Mouse (Mus musculus) frontal cortex, postnatal 36 days (tissue): ENCODE measurements at regions not wholly inside any gene's neighbourhood (a gene's known extent, or its start where the extent isn't known, plus 50 kb on each side); places are given as distances from the start of the nearest gene placed in this dataset.

Experiments
- DNase-seq, 2 experiments: peaks; one replicate each; pipeline ENCODE4 v3.0.0; 2022; ENCODE audit warnings: low spot score in 2 of 2

GRCm38 (mm10) chr6:99827625-99828024, 101.4 kb upstream of the Prok2 start:
- DNase-seq = no peak

- DNase-seq = no peak
Measured at GRCm38 (mm10) chr6:99824808-99825207, 98.6 kb upstream of the Prok2 start.

- DNase-seq = no peak
Measured at GRCm38 (mm10) chr6:99822471-99822870, 96.3 kb upstream of the Prok2 start.

- no peak for DNase-seq
Measured at GRCm38 (mm10) chr6:99819255-99819929, 93.2 kb upstream of the Prok2 start.

DNA sequence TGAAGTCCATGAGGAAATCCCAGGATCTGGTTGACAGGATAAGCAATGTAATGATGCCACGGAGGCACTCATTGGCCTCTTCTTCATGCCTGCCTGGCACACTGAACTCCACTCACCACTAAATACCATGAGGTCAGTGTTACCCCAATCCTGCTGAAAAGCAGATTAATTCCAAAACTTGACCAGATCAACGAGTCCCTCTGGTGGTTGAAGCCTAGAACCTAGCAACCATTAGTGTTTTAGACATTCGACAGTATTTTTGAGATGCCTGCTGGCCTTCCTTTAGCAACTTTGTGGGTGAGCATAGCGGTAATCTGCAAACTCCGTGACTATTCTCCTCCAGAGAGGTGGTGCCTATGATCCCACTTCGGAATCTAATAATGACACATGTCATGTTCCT, 92.3 kb upstream of the Prok2 start:
- no peak for DNase-seq

DNA sequence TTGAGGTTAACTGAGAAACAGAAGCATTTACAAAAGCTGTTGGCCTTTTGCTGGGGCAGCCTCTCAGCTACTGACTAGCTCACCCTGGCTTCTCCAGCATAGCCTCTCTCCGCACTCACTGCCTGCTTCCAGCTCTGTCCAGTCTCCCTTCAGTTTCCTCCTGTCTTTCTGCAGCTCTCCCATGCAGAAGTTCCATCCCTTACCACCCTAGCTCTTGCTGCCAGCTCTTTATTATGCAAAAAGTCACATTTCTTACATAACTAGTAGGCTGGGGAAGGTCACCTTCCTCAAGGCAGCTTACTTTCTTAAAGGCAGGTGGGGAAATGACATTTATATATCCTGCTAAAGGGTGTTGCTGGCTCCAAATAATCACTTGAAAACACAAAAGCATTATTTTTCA, 91.1 kb upstream of the Prok2 start:
- DNase-seq = no peak

DNA sequence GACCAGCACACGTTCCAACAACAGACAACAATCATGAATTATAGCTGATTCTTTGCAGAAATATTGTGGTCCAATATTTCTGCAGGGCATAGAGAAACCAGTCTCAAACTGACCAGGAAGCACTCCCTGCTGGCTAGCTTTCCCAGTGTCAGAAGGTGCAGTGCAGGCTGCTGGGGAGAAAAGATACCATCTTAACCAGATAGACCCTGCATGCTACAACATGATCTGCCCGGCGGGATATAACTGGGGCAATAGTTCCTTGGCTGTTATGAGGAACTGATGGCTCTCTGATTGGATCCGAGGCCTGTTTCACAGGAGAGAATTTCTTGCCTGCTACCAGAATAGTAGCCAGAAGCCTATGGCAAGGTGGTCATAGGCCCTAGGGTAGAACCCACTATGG, 86.9 kb upstream of the Prok2 start:
- no peak for DNase-seq

DNA sequence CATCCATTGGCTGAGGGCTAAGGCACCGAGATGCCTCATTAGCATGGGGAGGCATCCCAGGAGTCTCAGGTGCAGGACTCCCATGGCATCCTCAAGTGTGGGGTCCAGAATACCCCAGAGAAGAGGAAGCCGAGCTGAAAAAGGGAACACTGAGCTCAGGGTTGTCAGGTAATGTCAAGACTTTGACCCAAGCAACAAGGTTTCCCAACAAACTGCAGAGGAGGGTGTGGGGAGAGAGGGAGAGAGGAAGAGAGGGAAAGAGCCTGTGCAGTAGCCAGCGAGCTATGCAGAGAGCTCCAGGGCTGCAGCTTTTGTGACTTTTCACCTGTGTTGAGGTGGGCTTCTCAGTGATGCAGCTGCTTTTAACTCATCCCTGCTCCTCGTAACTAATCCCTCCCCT, 85.7 kb upstream of the Prok2 start:
- no peak for DNase-seq

DNA sequence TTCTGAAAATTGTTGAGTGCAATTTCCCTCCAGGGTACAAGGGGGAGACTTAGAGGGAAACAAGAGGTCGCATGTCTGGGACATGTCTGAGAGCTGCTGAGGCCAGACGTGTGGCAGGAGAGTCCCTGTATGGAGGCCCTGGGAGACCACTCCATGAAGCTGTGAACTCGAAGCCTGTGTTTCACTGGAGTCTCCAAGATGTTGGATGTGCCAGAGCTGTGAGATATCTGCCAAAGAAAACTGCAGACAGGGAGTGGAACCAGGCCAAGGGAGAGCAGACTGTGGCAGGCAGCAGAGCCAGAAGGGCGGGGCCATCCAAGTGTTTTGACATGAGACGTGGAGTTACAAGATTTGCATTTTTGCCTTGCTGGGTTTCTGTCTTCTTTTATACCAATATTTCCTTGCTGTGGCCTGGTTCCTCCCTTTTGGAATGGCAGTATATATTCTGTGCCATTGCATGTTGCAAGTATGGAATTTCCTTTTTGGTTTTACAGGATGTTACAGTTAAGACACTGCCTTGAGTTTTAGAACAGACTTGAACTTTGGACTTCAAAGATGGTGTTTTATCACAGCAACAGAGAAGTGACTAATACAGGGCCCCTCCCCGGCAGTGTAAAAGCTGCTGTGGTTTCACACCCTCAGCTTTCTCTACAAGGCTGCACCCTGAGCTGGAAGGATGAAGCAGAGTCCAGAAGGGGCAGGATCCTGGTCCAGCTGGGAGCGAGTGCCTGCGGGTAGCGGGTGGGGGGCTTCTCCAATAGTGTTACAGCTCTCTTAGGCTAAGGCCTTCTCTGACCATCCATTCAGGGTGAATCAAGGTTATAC, 85.0 kb upstream of the Prok2 start:
- DNase-seq = peak; percentile 21 to 60

- no peak for DNase-seq
Measured at GRCm38 (mm10) chr6:99804905-99805245, 78.7 kb upstream of the Prok2 start.

DNA sequence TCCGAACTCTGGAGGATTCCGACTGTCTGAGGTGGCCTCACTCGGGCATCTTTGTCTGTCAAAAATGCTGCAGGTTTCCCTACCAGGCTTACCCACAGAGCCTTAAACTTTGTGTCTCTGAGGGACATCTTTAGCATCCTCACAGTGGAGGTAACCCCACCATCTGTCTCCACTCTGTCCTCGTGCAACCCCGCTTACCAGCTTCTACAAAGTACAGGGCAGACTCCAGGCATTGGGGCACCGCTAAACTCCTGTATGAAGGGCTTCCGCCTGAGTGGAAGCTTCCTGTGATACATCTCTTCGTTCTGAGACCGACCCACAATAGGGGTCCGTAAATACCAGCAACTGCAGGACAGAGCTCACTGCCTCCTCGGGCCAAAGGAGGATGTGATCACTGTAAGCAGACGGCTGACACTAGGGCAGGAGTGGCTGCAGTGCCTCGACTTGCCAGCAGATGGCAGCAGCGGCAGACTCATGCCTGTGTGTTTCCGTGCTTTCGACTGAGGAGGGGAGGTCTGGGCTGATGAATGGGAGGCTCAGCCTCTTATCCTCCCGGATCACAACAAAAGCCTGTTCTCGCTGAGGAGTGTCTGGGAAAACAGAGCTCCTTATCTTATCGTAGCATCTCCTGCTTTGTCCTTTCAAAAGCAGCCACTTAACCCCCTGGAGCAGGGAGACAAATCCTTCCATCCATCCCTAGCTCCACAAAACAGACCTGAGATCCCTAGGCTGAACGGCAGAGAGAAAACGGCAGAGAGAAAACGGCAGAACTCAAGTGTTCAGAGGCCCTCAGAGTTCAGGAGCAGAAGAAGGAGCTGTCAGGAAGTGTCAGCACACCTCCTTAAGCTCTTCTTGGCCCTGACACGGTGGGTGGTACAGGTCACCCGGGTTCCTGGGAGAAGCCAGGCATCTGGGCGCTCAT, 78.1 kb upstream of the Prok2 start:
- peak; percentile 94 to 96 for DNase-seq

- DNase-seq = no peak
Measured at GRCm38 (mm10) chr6:99800919-99801318, 74.7 kb upstream of the Prok2 start.

DNA sequence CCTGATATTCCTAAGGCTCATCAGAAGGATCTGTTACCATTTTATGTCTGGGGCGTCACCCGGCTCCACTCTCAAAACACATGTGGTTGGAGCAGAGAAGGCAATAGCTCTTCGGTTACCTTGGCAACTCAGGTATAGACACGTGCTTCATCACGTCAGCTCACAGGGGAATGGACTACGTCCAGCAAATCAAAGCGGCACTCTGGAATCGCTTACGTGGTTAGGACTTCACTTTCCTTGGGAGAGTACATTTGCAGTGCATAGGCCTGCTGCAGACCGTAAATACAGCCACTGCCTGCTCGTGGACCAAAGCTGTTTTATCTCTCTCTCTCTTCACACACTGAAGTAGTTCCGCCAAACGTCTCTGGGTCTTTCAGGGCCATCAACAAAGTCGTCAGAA, 74.1 kb upstream of the Prok2 start:
- no peak for DNase-seq

DNA sequence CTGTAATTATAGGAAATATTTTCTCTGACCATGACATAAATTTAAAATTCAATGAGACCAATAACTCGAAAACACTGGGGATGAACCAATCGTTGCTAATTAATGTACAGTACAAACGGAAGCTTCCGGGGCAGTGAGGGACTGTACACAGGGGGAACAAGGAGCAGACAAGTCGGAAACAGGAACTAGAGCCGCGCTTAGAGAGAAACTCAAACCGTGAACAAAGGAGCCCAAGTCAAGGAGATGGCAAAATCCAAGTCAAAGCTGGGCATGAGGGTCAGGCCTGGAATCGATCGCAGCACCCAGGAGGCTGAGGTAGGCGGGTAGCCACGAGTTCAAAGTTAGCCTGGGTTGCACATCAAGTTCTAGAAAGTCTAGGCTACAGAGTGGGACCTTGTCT, 70.2 kb upstream of the Prok2 start:
- no peak for DNase-seq

DNA sequence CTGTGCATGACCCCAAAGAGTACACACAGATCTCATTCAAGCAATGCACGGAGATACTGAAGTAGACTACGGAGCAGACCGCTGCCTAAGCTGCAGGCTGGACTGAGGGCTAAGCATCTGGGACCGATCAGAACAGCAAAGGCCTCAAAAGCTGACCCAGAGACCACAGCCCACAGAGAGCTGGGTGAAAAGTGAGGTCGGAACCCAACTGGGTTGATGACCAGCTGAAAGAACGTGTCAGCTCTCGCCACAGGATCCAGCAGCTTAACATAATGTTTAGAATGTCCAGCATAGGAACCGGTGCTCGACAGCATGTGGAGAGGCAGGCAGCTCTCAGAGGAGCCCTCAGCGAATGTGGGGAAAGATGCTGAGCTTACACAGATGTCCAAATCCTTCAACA, 67.4 kb upstream of the Prok2 start:
- no peak for DNase-seq

DNA sequence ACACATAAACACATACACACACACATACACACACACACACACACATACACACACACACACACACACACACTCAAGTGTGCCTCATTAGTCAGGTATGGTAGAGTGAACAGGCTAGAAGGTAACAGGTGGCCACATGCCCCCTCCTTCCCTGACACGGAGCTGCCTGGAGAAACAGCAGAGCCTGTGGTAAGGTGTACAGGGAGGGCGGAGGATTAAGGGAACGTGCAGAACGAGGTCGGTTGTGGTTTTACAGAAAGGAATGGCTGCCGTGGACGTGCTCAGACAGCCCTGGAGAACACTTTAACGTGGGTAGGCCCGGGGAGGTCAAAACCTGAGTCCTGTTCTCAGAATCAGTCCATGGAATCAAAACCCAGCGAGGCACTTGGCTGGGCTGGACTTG, 66.2 kb upstream of the Prok2 start:
- no peak for DNase-seq

DNA sequence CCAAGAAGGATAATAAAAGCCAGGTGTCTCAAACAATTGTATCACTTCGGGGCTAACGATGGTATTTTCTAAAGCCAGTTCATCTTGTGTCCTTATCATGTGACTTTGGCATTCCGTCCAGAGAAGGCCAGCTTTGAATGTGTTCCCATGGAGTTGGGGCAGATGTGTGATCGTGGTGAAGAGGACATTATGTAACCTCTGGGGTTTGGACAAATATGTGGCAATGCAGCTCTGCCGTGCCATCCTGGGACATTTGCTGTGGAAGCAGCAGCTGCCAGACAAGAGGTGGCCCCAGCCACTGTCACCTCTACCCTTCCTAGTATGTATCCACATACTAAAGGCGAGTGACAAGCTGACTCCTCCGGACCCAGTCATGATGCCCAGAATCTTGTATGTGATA, 60.8 kb upstream of the Prok2 start:
- DNase-seq = no peak

- DNase-seq = no peak
Measured at GRCm38 (mm10) chr6:99785212-99785611, 59.0 kb upstream of the Prok2 start.

DNA sequence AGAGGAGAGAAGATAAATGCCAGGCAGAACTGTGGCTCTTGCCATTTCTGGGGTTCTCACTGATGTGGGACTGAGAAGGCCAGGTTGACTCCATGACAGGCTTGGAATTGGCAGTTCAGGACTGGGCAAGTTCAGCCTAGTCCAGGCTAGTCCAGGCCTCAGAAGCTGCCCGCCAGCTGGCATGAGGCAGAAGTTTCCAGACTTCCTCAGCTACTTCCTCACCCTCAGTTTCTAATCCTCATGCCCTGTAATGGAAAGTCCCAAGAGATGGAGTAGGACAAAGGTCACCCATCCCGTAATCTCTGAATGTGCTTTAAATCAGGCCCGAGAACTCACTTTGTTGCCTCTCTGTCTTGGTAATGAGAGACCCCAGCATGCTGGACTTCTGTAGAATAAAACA, 58.6 kb upstream of the Prok2 start:
- no peak for DNase-seq

DNA sequence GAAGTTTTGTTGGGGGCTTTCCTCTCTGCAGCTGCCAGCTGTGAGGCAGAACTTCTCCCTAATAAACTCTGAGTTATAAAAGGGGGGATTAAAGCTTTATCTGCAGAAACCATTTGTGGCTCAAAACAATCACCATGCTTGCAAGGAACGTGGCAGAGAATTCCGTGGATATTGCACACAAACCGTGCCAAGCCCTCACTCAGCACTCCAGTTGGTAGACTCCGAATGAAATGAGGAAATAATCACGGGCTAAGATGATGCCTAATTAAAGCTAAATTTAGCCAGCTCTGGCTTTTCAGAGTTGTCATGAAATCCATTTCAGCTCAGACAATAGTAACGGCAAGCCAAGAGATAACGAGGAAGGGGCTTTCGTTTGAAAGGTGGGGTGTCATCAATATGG, 58.1 kb upstream of the Prok2 start:
- no peak for DNase-seq

DNA sequence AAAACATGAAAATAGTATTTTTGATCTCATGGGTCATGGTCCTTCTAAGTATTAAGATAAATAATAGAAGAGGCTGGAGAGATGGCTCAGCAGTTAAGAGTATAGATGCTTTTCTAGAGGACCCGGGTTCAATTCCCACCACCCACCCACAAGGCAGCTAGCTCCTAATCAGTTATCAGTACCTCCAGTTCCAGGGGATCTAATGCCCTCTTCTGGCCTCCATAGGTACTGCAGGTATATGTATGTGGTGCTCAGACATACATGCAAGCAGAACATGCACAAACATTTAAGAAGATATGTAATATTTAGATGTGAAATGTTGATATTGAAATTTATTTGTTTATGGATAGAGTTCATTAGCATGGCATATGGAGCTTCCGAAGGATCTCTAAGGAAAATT, 56.8 kb upstream of the Prok2 start:
- peak in 1 of 2 experiments; percentile 23 for DNase-seq
